Mouse (Mus musculus) naive thymus-derived CD4-positive, alpha-beta T cell, adult 2 months (primary cell): ENCODE data around the gene Meis2.

Experiments used
- DNase-seq: peaks from one replicate; pipeline ENCODE4 v3.0.0-alpha.2; 2011; ENCODE audit warnings: low read depth

The Meis2 gene

GRCm38 (mm10) chr2:115855511-115856400 lies 209.9 kb downstream of the Meis2 start:
- DNase-seq = peak; percentile 18

- DNase-seq = no peak
These were observed 210.8 kb downstream of the Meis2 start for GRCm38 (mm10) chr2:115854828-115855311.

GRCm38 (mm10) chr2:115854007-115854827 lies 211.4 kb downstream of the Meis2 start:
- no peak for DNase-seq

GRCm38 (mm10) chr2:115853221-115853620 lies 212.4 kb downstream of the Meis2 start:
- no peak for DNase-seq

GRCm38 (mm10) chr2:115852615-115853014 lies 213.0 kb downstream of the Meis2 start:
- no peak for DNase-seq

GRCm38 (mm10) chr2:115852109-115852508 lies 213.5 kb downstream of the Meis2 start:
- DNase-seq = no peak

GRCm38 (mm10) chr2:115850961-115851360 lies 214.7 kb downstream of the Meis2 start:
- DNase-seq = no peak

GRCm38 (mm10) chr2:115842821-115843220 lies 222.8 kb downstream of the Meis2 start:
- no peak for DNase-seq

- DNase-seq = no peak
These were observed 229.6 kb downstream of the Meis2 start for GRCm38 (mm10) chr2:115836034-115836433.

- DNase-seq = no peak
These were observed 243.3 kb downstream of the Meis2 start for GRCm38 (mm10) chr2:115822361-115822760.

- DNase-seq = no peak
These were observed 247.7 kb downstream of the Meis2 start for GRCm38 (mm10) chr2:115817959-115818358.

GRCm38 (mm10) chr2:115813721-115814120 lies 251.9 kb downstream of the Meis2 start:
- DNase-seq = no peak

- DNase-seq = no peak
These were observed 252.3 kb downstream of the Meis2 start for GRCm38 (mm10) chr2:115813316-115813715.
